Mouse (Mus musculus) small intestine, adult 2 months (tissue): ENCODE measurements around the gene Mmp9. TPM values are rescaled to one million over a fixed set of nuclear protein-coding genes. Genes with fewer than 3 reads are reported as not detected.

Source experiments
- H3K27ac ChIP-seq: fragments of 200-500 bp; 2 replicates; pipeline ENCODE4 v1.5.1; 2012; ENCODE audit warnings: low read depth, low read length, control low read depth, inconsistent platforms; ENCODE audit not compliant: insufficient read depth
- H3K27me3 ChIP-seq: fragments of 200-500 bp; 2 replicates; pipeline ENCODE4 v1.6.1; 2012; ENCODE audit warnings: mild to moderate bottlenecking, moderate library complexity, low read length, inconsistent platforms; ENCODE audit not compliant: control insufficient read depth, insufficient read depth
- H3K36me3 ChIP-seq: fragments of 200-500 bp; 2 replicates; pipeline ENCODE4 v1.6.1; 2012; ENCODE audit warnings: mild to moderate bottlenecking, low read length, control low read depth, inconsistent platforms; ENCODE audit not compliant: control insufficient read depth, insufficient read depth
- H3K4me1 ChIP-seq: fragments of 200-500 bp; 2 replicates; pipeline ENCODE4 v1.6.1; 2012; ENCODE audit warnings: low read length, inconsistent platforms, mixed read lengths; ENCODE audit not compliant: control insufficient read depth, insufficient read depth, insufficient read length
- H3K4me3 ChIP-seq: fragments of 200-500 bp; 2 replicates; pipeline ENCODE4 v1.5.1; 2012; ENCODE audit warnings: low read depth, mild to moderate bottlenecking, control low read depth, inconsistent platforms, low read length, moderate library complexity
- CTCF ChIP-seq: fragments of 200-500 bp; IDR thresholded peaks from 2 replicates; pipeline ENCODE4 v1.5.1; 2012; ENCODE audit warnings: low read depth, mild to moderate bottlenecking, control low read depth, inconsistent platforms, low read length, moderate library complexity, mixed read lengths; ENCODE audit not compliant: insufficient replicate concordance, insufficient read length; ENCODE audit errors: extremely low read depth
- POLR2A ChIP-seq: fragments of 200-500 bp; IDR thresholded peaks from 2 replicates; pipeline ENCODE4 v1.6.1; 2012; ENCODE audit warnings: low read depth, mild to moderate bottlenecking, control low read depth, inconsistent platforms, low read length, moderate library complexity
- WGBS: fragments of 180-500 bp; shearing (Covaris S2); methylation state at CpG from one replicate; pipeline ENCODE4 v1.1.7; 2018; 5-methylcytosine and 5-hydroxymethylcytosine counted together
- polyA plus RNA-seq: library from polyadenylated mRNA; depleted of rRNA; stranded (reverse); fragments of >200 nt; gene quantifications from 2 replicates; pipeline ENCODE4 v1.2.3, GENCODE M21; 2012

Mmp9 gene
- polyA plus RNA-seq, 1 experiment, result 12.1 TPM

GRCm38 (mm10) chr2:164895885-164896284, 44.7 kb upstream of the Mmp9 start:
- H3K4me3 ChIP-seq, result no peak overlapping the region
- no peaks in the 10 kb centered on the region for H3K27me3 ChIP-seq
- no peaks in the 10 kb centered on the region; the same call in 1 of the 2 replicates for H3K4me1 ChIP-seq
- WGBS, result 97% methylated on average over 6 of the region's 6 CpGs
- H3K27ac ChIP-seq, result no peak overlapping the region
- peaks cover 92% of the 10 kb centered on the region for H3K36me3 ChIP-seq
- TF ChIP-seq POLR2A, result no peak
- TF ChIP-seq CTCF, result no peak

GRCm38 (mm10) chr2:164898008-164898407, 42.6 kb upstream of the Mmp9 start:
- no peak for TF ChIP-seq CTCF
- no peak for TF ChIP-seq POLR2A
- peaks cover 92% of the 10 kb centered on the region for H3K36me3 ChIP-seq

GRCm38 (mm10) chr2:164899034-164899433, 41.5 kb upstream of the Mmp9 start:
- peaks cover 87% of the 10 kb centered on the region for H3K36me3 ChIP-seq
- no peaks in the 10 kb centered on the region; the same call in 1 of the 2 replicates for H3K4me1 ChIP-seq
- H3K4me3 ChIP-seq, result no peak overlapping the region
- H3K27me3 ChIP-seq, result no peaks in the 10 kb centered on the region
- no peak for TF ChIP-seq CTCF
- TF ChIP-seq POLR2A, result no peak
- 90% methylated on average over 15 of the region's 15 CpGs for WGBS
- no peak overlapping the region for H3K27ac ChIP-seq

More at GRCm38 (mm10) chr2:164898008-164898407, 42.6 kb upstream of the Mmp9 start:
- Histone ChIP-seq H3K27ac (no peak overlapping the region), H3K4me3 (no peak overlapping the region), H3K4me1 (no peaks in the 10 kb centered on the region; the same call in 1 of the 2 replicates), H3K27me3 (no peaks in the 10 kb centered on the region)
- 88% methylated on average over 7 of the region's 7 CpGs for WGBS

GRCm38 (mm10) chr2:164899723-164900459, 40.7 kb upstream of the Mmp9 start:
- H3K27me3 ChIP-seq, result no peaks in the 10 kb centered on the region
- H3K4me3 ChIP-seq, result no peak overlapping the region
- H3K27ac ChIP-seq, result no peak overlapping the region; the same call in 1 of the 2 replicates
- H3K4me1 ChIP-seq, result no peaks in the 10 kb centered on the region; the same call in 1 of the 2 replicates
- 89% methylated on average over 16 of the region's 16 CpGs for WGBS
- H3K36me3 ChIP-seq, result peaks cover 87% of the 10 kb centered on the region
- TF ChIP-seq POLR2A, result no peak
- TF ChIP-seq CTCF, result no peak

GRCm38 (mm10) chr2:164901380-164901779, 39.2 kb upstream of the Mmp9 start:
- no peak overlapping the region for H3K4me3 ChIP-seq
- TF ChIP-seq CTCF (no peak), POLR2A (no peak)
- peaks cover 88% of the 10 kb centered on the region for H3K36me3 ChIP-seq
- WGBS, result 91% methylated on average over 13 of the region's 13 CpGs
- H3K27ac ChIP-seq, result no peak overlapping the region
- H3K27me3 ChIP-seq, result no peaks in the 10 kb centered on the region
- no peaks in the 10 kb centered on the region; the same call in 1 of the 2 replicates for H3K4me1 ChIP-seq

- H3K27ac ChIP-seq, result no peak overlapping the region
- no peak overlapping the region for H3K4me3 ChIP-seq
- peaks cover 91% of the 10 kb centered on the region for H3K36me3 ChIP-seq
- 54% methylated on average over 1 of the region's 1 CpGs for WGBS
- no peaks in the 10 kb centered on the region for H3K27me3 ChIP-seq
- TF ChIP-seq POLR2A, result no peak
- no peak for TF ChIP-seq CTCF
- no peaks in the 10 kb centered on the region; the same call in 1 of the 2 replicates for H3K4me1 ChIP-seq
These were observed 37.1 kb upstream of the Mmp9 start for GRCm38 (mm10) chr2:164903496-164903895.

GRCm38 (mm10) chr2:164906071-164906470, 34.5 kb upstream of the Mmp9 start:
- no peaks in the 10 kb centered on the region for H3K4me1 ChIP-seq
- H3K36me3 ChIP-seq, result peaks cover 78% of the 10 kb centered on the region
- no peaks in the 10 kb centered on the region for H3K27me3 ChIP-seq
- H3K27ac ChIP-seq, result no peak overlapping the region
- TF ChIP-seq CTCF, result peak; percentile 41; the same call in 1 of the 2 replicates
- TF ChIP-seq POLR2A, result no peak
- WGBS, result 97% methylated on average over 4 of the region's 4 CpGs
- H3K4me3 ChIP-seq, result no peak overlapping the region
